Mouse (Mus musculus) urinary bladder, postnatal 14 days (tissue): ENCODE results near the gene Myl6b.
A peak's percentile ranks its signal among the peaks of the same experiment; 100 is the strongest.
"Not testable (repeated sequence)": the region's sequence is repeated elsewhere in the genome, so short reads cannot be mapped to it uniquely, and the experiment has no call there.

Source experiments
- DNase-seq: peaks from one replicate; pipeline ENCODE4 v3.0.0; 2021; ENCODE audit warnings: low spot score

The Myl6b gene

GRCm38 (mm10) chr10:128516677-128517076, 18.2 kb upstream of the Myl6b start:
- no peak for DNase-seq

GRCm38 (mm10) chr10:128516029-128516428, 17.5 kb upstream of the Myl6b start:
- DNase-seq, result no peak

GRCm38 (mm10) chr10:128515044-128515443, 16.6 kb upstream of the Myl6b start:
- no peak for DNase-seq

GRCm38 (mm10) chr10:128511761-128512160, 13.3 kb upstream of the Myl6b start:
- no peak for DNase-seq

- no peak for DNase-seq
Measured at GRCm38 (mm10) chr10:128511189-128511588, 12.7 kb upstream of the Myl6b start.

- no peak for DNase-seq
Measured at GRCm38 (mm10) chr10:128510301-128510700, 11.8 kb upstream of the Myl6b start.

GRCm38 (mm10) chr10:128509831-128510230, 11.3 kb upstream of the Myl6b start:
- no peak for DNase-seq

- DNase-seq, result no peak
Measured at GRCm38 (mm10) chr10:128509203-128509602, 10.7 kb upstream of the Myl6b start.

- no peak for DNase-seq
Measured at GRCm38 (mm10) chr10:128508260-128508659, 9.8 kb upstream of the Myl6b start.

GRCm38 (mm10) chr10:128505974-128506373, 7.5 kb upstream of the Myl6b start:
- DNase-seq, result no peak

- not testable (repeated sequence) for DNase-seq
Measured at GRCm38 (mm10) chr10:128505371-128505667, 6.8 kb upstream of the Myl6b start.

- DNase-seq, result no peak
Measured at GRCm38 (mm10) chr10:128504641-128505370, 6.3 kb upstream of the Myl6b start.

GRCm38 (mm10) chr10:128504012-128504411, 5.5 kb upstream of the Myl6b start:
- no peak for DNase-seq

GRCm38 (mm10) chr10:128503532-128503931, 5.0 kb upstream of the Myl6b start:
- no peak for DNase-seq

- DNase-seq, result no peak
Measured at GRCm38 (mm10) chr10:128502341-128502740, 3.9 kb upstream of the Myl6b start.

GRCm38 (mm10) chr10:128499116-128499671, 709 bp upstream of the Myl6b start:
- DNase-seq, result peak; percentile 63

GRCm38 (mm10) chr10:128497134-128497737, 1.2 kb downstream of the Myl6b start:
- DNase-seq, result no peak

GRCm38 (mm10) chr10:128496509-128497077, 1.9 kb downstream of the Myl6b start:
- DNase-seq, result no peak

GRCm38 (mm10) chr10:128495903-128496302, 2.6 kb downstream of the Myl6b start:
- DNase-seq, result no peak

- no peak for DNase-seq
Measured at GRCm38 (mm10) chr10:128495270-128495669, 3.2 kb downstream of the Myl6b start.

GRCm38 (mm10) chr10:128494667-128495245, 3.7 kb downstream of the Myl6b start:
- no peak for DNase-seq

GRCm38 (mm10) chr10:128493695-128494666, 4.5 kb downstream of the Myl6b start, which contains the start of gene Myl6:
Gene Myl6, minus strand, starts transcription at chr10:128494145.
- peak; percentile 99 for DNase-seq
